Mouse (Mus musculus) heart, postnatal 0 days (tissue): ENCODE results near the gene Epha2. TPM values are rescaled to one million over a fixed set of nuclear protein-coding genes. Genes with fewer than 3 reads are reported as not detected.
A peak's percentile ranks its signal among the peaks of the same experiment; 100 is the strongest.

Source experiments
- ATAC-seq: fragments of 200-750 bp; cut with Nextera tagmentation; 2 replicates; pipeline ENCODE4 v1.8.0; 2017; ENCODE audit warnings: low read depth, moderate number of reproducible peaks, moderate library complexity; ENCODE audit not compliant: insufficient read depth
- DNase-seq: peaks from one replicate; pipeline ENCODE4 v3.0.0-alpha.2; 2016; ENCODE audit warnings: low spot score
- H3K27ac ChIP-seq: fragments of 300-500 bp; sonication (generic); 2 replicates; pipeline ENCODE4 v1.5.1; 2014; ENCODE audit warnings: low read depth, mild to moderate bottlenecking
- H3K27me3 ChIP-seq: fragments of 300-500 bp; sonication (generic); 2 replicates; pipeline ENCODE4 v1.6.1; 2014; ENCODE audit warnings: low read length, mixed read lengths; ENCODE audit not compliant: control insufficient read depth, insufficient read depth
- H3K36me3 ChIP-seq: fragments of 300-500 bp; sonication (generic); replicated peaks from 2 replicates; pipeline ENCODE4 v1.6.1; 2014; ENCODE audit warnings: low read length, mixed read lengths; ENCODE audit not compliant: control insufficient read depth, insufficient read depth
- H3K4me1 ChIP-seq: fragments of 300-500 bp; sonication (generic); 2 replicates; pipeline ENCODE4 v1.6.1; 2014; ENCODE audit warnings: antibody characterized with exemption; ENCODE audit not compliant: control insufficient read depth, insufficient read depth
- H3K4me2 ChIP-seq: fragments of 300-500 bp; sonication (generic); 2 replicates; pipeline ENCODE4 v1.6.1; 2014; ENCODE audit warnings: low read depth, mild to moderate bottlenecking, low read length, moderate library complexity
- H3K4me3 ChIP-seq: fragments of 300-500 bp; sonication (generic); 2 replicates; pipeline ENCODE4 v1.5.1; 2014; ENCODE audit warnings: low read depth, low read length
- H3K9ac ChIP-seq: fragments of 300-500 bp; sonication (generic); replicated peaks from 2 replicates; pipeline ENCODE4 v1.6.1; 2014; ENCODE audit warnings: low read depth, low read length, mixed read lengths
- H3K9me3 ChIP-seq: fragments of 300-500 bp; sonication (generic); replicated peaks from 2 replicates; pipeline ENCODE4 v1.6.1; 2016; ENCODE audit warnings: low read length; ENCODE audit not compliant: control insufficient read depth
- CTCF ChIP-seq: IDR thresholded peaks from 2 replicates; pipeline ENCODE4 v1.5.1; 2016; ENCODE audit warnings: antibody characterized with exemption, control low read depth, low read depth
- EP300 ChIP-seq: IDR thresholded peaks from 2 replicates; pipeline ENCODE4 v1.6.1; 2016; ENCODE audit warnings: antibody characterized with exemption, low read depth
- WGBS: fragments of 180-500 bp; shearing (Covaris S2); extraction: QIAGEN DNeasy Blood & Tissue Kit; methylation state at CpG from one replicate; pipeline ENCODE4 v1.1.7; 2014; 5-methylcytosine and 5-hydroxymethylcytosine counted together
- polyA plus RNA-seq: library from polyadenylated mRNA; unstranded; fragments of >200 nt; fragmentation: Nextera tagmentation; extraction: Ambion mirVana; gene quantifications from 2 replicates; pipeline ENCODE4 v1.2.1, GENCODE M21; 2015
- total RNA-seq: library from RNA; depleted of rRNA; stranded (reverse); fragments of >200 nt; gene quantifications from 2 replicates; pipeline ENCODE4 v1.2.3, GENCODE M21; 2014; ENCODE audit warnings: low replicate concordance

The Epha2 gene
- total and polyA plus RNA-seq, 2 experiments from 2014 or later = 1.4 to 11.7 TPM

GRCm38 (mm10) chr4:141297934-141298333 is 3.1 kb upstream of the Epha2 start:
- TF ChIP-seq EP300 (no peak), CTCF (no peak)
- Histone ChIP-seq H3K9me3 (no peaks in the 10 kb centered on the region), H3K9ac (no peak overlapping the region), H3K36me3 (no peaks in the 10 kb centered on the region), H3K27me3 (peaks cover 15% of the 10 kb centered on the region), H3K27ac (no peak overlapping the region), H3K4me3 (no peak overlapping the region), H3K4me1 (peaks cover 15% of the 10 kb centered on the region; the same call in 1 of the 2 replicates), H3K4me2 (no peak overlapping the region)
- WGBS = 82% methylated on average over 7 of the region's 7 CpGs
- ATAC-seq (no peak), DNase-seq (no peak)

GRCm38 (mm10) chr4:141299356-141299755 is 1.7 kb upstream of the Epha2 start:
- 67% methylated on average over 13 of the region's 13 CpGs for WGBS
- H3K4me3 ChIP-seq = no peak overlapping the region

GRCm38 (mm10) chr4:141300196-141300595 is 844 bp upstream of the Epha2 start:
- no peak for TF ChIP-seq CTCF
- TF ChIP-seq EP300 = no peak
- no peak for DNase-seq
- no peak for ATAC-seq
- Histone ChIP-seq H3K4me2 (no peak overlapping the region), H3K27me3 (peaks cover 12% of the 10 kb centered on the region), H3K4me3 (no peak overlapping the region), H3K36me3 (no peaks in the 10 kb centered on the region), H3K9ac (no peak overlapping the region), H3K4me1 (peaks cover 8% of the 10 kb centered on the region; the same call in 1 of the 2 replicates), H3K9me3 (no peaks in the 10 kb centered on the region), H3K27ac (no peak overlapping the region)
- 54% methylated on average over 4 of the region's 4 CpGs for WGBS

More at GRCm38 (mm10) chr4:141299356-141299755, 1.7 kb upstream of the Epha2 start:
- Histone ChIP-seq H3K9ac (no peak overlapping the region), H3K9me3 (no peaks in the 10 kb centered on the region), H3K27me3 (peaks cover 12% of the 10 kb centered on the region), H3K4me2 (no peak overlapping the region), H3K27ac (no peak overlapping the region), H3K36me3 (no peaks in the 10 kb centered on the region), H3K4me1 (peaks cover 8% of the 10 kb centered on the region; the same call in 1 of the 2 replicates)
- DNase-seq (no peak), ATAC-seq (no peak)
- TF ChIP-seq CTCF = no peak
- no peak for TF ChIP-seq EP300

GRCm38 (mm10) chr4:141301591-141302427 is 769 bp downstream of the Epha2 start:
- no peaks in the 10 kb centered on the region for H3K36me3 ChIP-seq
- H3K27me3 ChIP-seq = peaks cover 10% of the 10 kb centered on the region; the same call in 1 of the 2 replicates
- H3K4me2 ChIP-seq = peak overlapping the region; percentile 94
- H3K27ac ChIP-seq = peak overlapping the region; percentile 11; the same call in 1 of the 2 replicates
- ATAC-seq (no peak; the same call in 1 of the 2 replicates), DNase-seq (no peak)
- no peak for TF ChIP-seq EP300
- H3K9ac ChIP-seq = peak overlapping the region; percentile 55
- H3K4me1 ChIP-seq = peaks cover 8% of the 10 kb centered on the region; the same call in 1 of the 2 replicates
- WGBS = 3% methylated on average over 48 of the region's 51 CpGs
- no peaks in the 10 kb centered on the region for H3K9me3 ChIP-seq
- H3K4me3 ChIP-seq = peak overlapping the region; percentile 58

- Histone ChIP-seq H3K36me3 (no peaks in the 10 kb centered on the region), H3K4me2 (peak overlapping the region; percentile 94), H3K4me1 (peaks cover 8% of the 10 kb centered on the region; the same call in 1 of the 2 replicates), H3K9ac (peak overlapping the region; percentile 55), H3K9me3 (no peaks in the 10 kb centered on the region), H3K4me3 (peak overlapping the region; percentile 58), H3K27ac (0 out of 2 replicates have a peak overlapping the region, but pooled peaks have one; percentile 3), H3K27me3 (peaks cover 8% of the 10 kb centered on the region; the same call in 1 of the 2 replicates)
- TF ChIP-seq CTCF (no peak), EP300 (no peak)
- 36% methylated on average over 27 of the region's 27 CpGs for WGBS
- DNase-seq = no peak
- ATAC-seq = no peak
These were observed 1.7 kb downstream of the Epha2 start for GRCm38 (mm10) chr4:141302428-141303401.
